10 mouse cellular contexts compared by ENCODE assay signal in genomic region chr2:153609058-153609457, GRCm38 (mm10). TPM values are rescaled to one million over a fixed set of nuclear protein-coding genes. Genes with fewer than 3 reads are reported as not detected.
DNase-seq lines count a peak whose midpoint lies in the region; ATAC-seq lines count a peak whose summit lies in the region.
"Had no signal": no experiment of that assay in that cellular context is flagged by ENCODE, and none has a peak within 500 bp of the region (broad histone marks: within the 10 kb centered on the region; RNA-seq: fewer than 3 reads in every experiment).

No protein-coding gene starts in this region.

- DNase-seq in forebrain, embryonic 10.5 days (ENCODE audit: extremely low spot score, low spot score): no peak
- DNase-seq in lung, adult 18-20 months: no peak
- DNase-seq in liver, embryonic 13.5 days: no peak
- DNase-seq in right cerebral cortex, postnatal 10 days (ENCODE audit: low spot score in 2 of 2): no peak
- DNase-seq in layer of hippocampus, postnatal 10 days (ENCODE audit: low spot score in 2 of 2): no peak

- H3K36me3 ChIP-seq in forebrain, embryonic 10.5 days (replicated peaks): no peaks in the 10 kb centered on the region
- H3K36me3 ChIP-seq in forebrain, embryonic 12.5 days (replicated peaks): no peaks in the 10 kb centered on the region
- H3K36me3 ChIP-seq in lung, embryonic 16.5 days (ENCODE audit: control insufficient read depth, insufficient read depth, low read length): no peaks in the 10 kb centered on the region
- no peaks in the 10 kb centered on the region for H3K36me3 ChIP-seq in liver, embryonic 13.5 days
- H3K36me3 ChIP-seq: heart, embryonic 13.5 days had no signal

- ATAC-seq in forebrain, embryonic 12.5 days (ENCODE audit: low FRiP score): no peak
- ATAC-seq in lung, embryonic 16.5 days (ENCODE audit: low read depth): no peak
- ATAC-seq in liver, embryonic 13.5 days (ENCODE audit: low read depth): no peak

- H3K27ac ChIP-seq in forebrain, embryonic 10.5 days: peak overlapping the region; percentile 87; the same call in 1 of the 2 replicates
- no peak overlapping the region for H3K27ac ChIP-seq in forebrain, embryonic 12.5 days
- H3K27ac ChIP-seq in lung, embryonic 16.5 days (ENCODE audit: low read length): 0 out of 2 replicates have a peak overlapping the region, but pooled peaks have one; percentile 5
- H3K27ac ChIP-seq in brown adipose tissue, adult 24 weeks (replicated peaks; ENCODE audit: low read depth, low read length): peak overlapping the region; percentile 44; the same call in 1 of the 2 replicates
- peak overlapping the region; percentile 95 for H3K27ac ChIP-seq in liver, embryonic 13.5 days
- H3K27ac ChIP-seq: macrophage had no signal

- no peak overlapping the region for H3K4me3 ChIP-seq in forebrain, embryonic 10.5 days
- H3K4me3 ChIP-seq in forebrain, embryonic 12.5 days (replicated peaks): no peak overlapping the region
- H3K4me3 ChIP-seq in lung, embryonic 16.5 days (ENCODE audit: low read length): no peak overlapping the region
- H3K4me3 ChIP-seq in brown adipose tissue, adult 24 weeks (ENCODE audit: insufficient read depth, low read depth, low read length): no peak overlapping the region
- H3K4me3 ChIP-seq in liver, embryonic 13.5 days (replicated peaks): no peak overlapping the region
- H3K4me3 ChIP-seq: heart, embryonic 13.5 days had no signal

- no peak overlapping the region for H3K4me2 ChIP-seq in forebrain, embryonic 12.5 days
- H3K4me2 ChIP-seq in lung, embryonic 16.5 days (ENCODE audit: low read depth, low read length): no peak overlapping the region
- peak overlapping the region; percentile 62 for H3K4me2 ChIP-seq in liver, embryonic 13.5 days
- H3K4me2 ChIP-seq: heart, embryonic 13.5 days had no signal

- no peaks in the 10 kb centered on the region for H3K27me3 ChIP-seq in forebrain, embryonic 10.5 days (ENCODE audit: poor library complexity, severe bottlenecking)
- no peaks in the 10 kb centered on the region for H3K27me3 ChIP-seq in forebrain, embryonic 12.5 days
- H3K27me3 ChIP-seq in lung, embryonic 16.5 days (ENCODE audit: control insufficient read depth, insufficient read depth, low read depth, low read length): no peaks in the 10 kb centered on the region
- no peaks in the 10 kb centered on the region for H3K27me3 ChIP-seq in liver, embryonic 13.5 days
- H3K27me3 ChIP-seq: heart, embryonic 13.5 days had no signal

- H3K9me3 ChIP-seq in forebrain, embryonic 10.5 days: no peaks in the 10 kb centered on the region
- no peaks in the 10 kb centered on the region for H3K9me3 ChIP-seq in forebrain, embryonic 12.5 days
- no peaks in the 10 kb centered on the region for H3K9me3 ChIP-seq in lung, embryonic 16.5 days (ENCODE audit: control insufficient read depth, low read length)
- H3K9me3 ChIP-seq in liver, embryonic 13.5 days (replicated peaks): no peaks in the 10 kb centered on the region
- H3K9me3 ChIP-seq: heart, embryonic 13.5 days had no signal

- no peak overlapping the region for H3K9ac ChIP-seq in forebrain, embryonic 12.5 days
- no peak overlapping the region for H3K9ac ChIP-seq in lung, embryonic 16.5 days (ENCODE audit: low read length)
- H3K9ac ChIP-seq in liver, embryonic 13.5 days: peak overlapping the region; percentile 63
- H3K9ac ChIP-seq: heart, embryonic 13.5 days had no signal

- peaks cover 43% of the 10 kb centered on the region for H3K4me1 ChIP-seq in forebrain, embryonic 10.5 days
- peaks cover 28% of the 10 kb centered on the region for H3K4me1 ChIP-seq in forebrain, embryonic 12.5 days
- H3K4me1 ChIP-seq in lung, embryonic 16.5 days (replicated peaks; ENCODE audit: control insufficient read depth, insufficient read depth, low read length): peaks cover 36% of the 10 kb centered on the region
- H3K4me1 ChIP-seq in brown adipose tissue, adult 24 weeks (ENCODE audit: control insufficient read depth, insufficient read depth, insufficient read length, low read length): peaks cover 10% of the 10 kb centered on the region
- H3K4me1 ChIP-seq in liver, embryonic 13.5 days (replicated peaks): peaks cover 75% of the 10 kb centered on the region

- WGBS in forebrain, embryonic 10.5 days: 68% methylated on average over 8 of the region's 8 CpGs
- 65% methylated on average over 8 of the region's 8 CpGs for WGBS in forebrain, embryonic 12.5 days
- 86% methylated on average over 8 of the region's 8 CpGs for WGBS in lung, embryonic 16.5 days
- 60% methylated on average over 8 of the region's 8 CpGs for WGBS in liver, embryonic 13.5 days (ENCODE audit: insufficient replicate concordance)

RNA-seq across cellular contexts. Expression of gene Commd7, which starts 23.5 kb away (rescaled TPM):
- 66.2 and 71.8 TPM in 2 replicates for polyA plus RNA-seq in forebrain, embryonic 10.5 days (2016; fragmentation: Nextera tagmentation; extraction: Ambion mirVana)
- 67.3 and 68.6 TPM in 2 replicates for polyA plus RNA-seq in forebrain, embryonic 12.5 days (2016; fragmentation: Nextera tagmentation; extraction: Ambion mirVana)
- polyA plus RNA-seq in lung, embryonic 16.5 days (2015; fragmentation: Nextera tagmentation; extraction: Ambion mirVana): 81.0 and 81.4 TPM in 2 replicates
- 15.4 and 21.2 TPM in 2 replicates for polyA plus RNA-seq in brown adipose tissue, adult 24 weeks (2012; ENCODE audit: insufficient read depth, insufficient read length, missing spikeins)
- polyA plus RNA-seq in liver, embryonic 13.5 days (2015; fragmentation: Nextera tagmentation; extraction: Ambion mirVana): 39.8 and 39.9 TPM in 2 replicates
- total RNA-seq in layer of hippocampus, postnatal 10 days (2021): 10 to 100 TPM; 31.2 to 34.2 TPM

RNA-seq across cellular contexts. Expression of gene Dnmt3b, which starts 40.2 kb away (rescaled TPM):
- polyA plus RNA-seq in forebrain, embryonic 10.5 days (2016; fragmentation: Nextera tagmentation; extraction: Ambion mirVana): 24.8 and 26.9 TPM in 2 replicates
- polyA plus RNA-seq in forebrain, embryonic 12.5 days (2016; fragmentation: Nextera tagmentation; extraction: Ambion mirVana): 9.2 and 10.7 TPM in 2 replicates
- polyA plus RNA-seq in lung, embryonic 16.5 days (2015; fragmentation: Nextera tagmentation; extraction: Ambion mirVana): 11.7 and 12.1 TPM in 2 replicates
- polyA plus RNA-seq in brown adipose tissue, adult 24 weeks (2012; ENCODE audit: insufficient read depth, insufficient read length, missing spikeins): not detected in 2 replicates
- 8.2 and 8.6 TPM in 2 replicates for polyA plus RNA-seq in liver, embryonic 13.5 days (2015; fragmentation: Nextera tagmentation; extraction: Ambion mirVana)
- total RNA-seq in layer of hippocampus, postnatal 10 days (2021): 1 to 10 TPM; 2.3 to 3.0 TPM
